Mouse (Mus musculus) liver, embryonic 14.5 days (tissue): ENCODE measurements around the gene Rhbdd1. TPM values are rescaled to one million over a fixed set of nuclear protein-coding genes. Genes with fewer than 3 reads are reported as not detected.

Experiments
- ATAC-seq: fragments of 200-750 bp; cut with Nextera tagmentation; 2 replicates; pipeline ENCODE4 v1.8.0; 2017; ENCODE audit warnings: moderate number of reproducible peaks, mild to moderate bottlenecking, moderate library complexity; ENCODE audit not compliant: insufficient read depth
- DNase-seq, 3 experiments: peaks; one replicate each; pipeline ENCODE4 v3.0.0-alpha.2; 2012 to 2013; ENCODE audit warnings: low read depth in 3 of 3, low spot score in 3 of 3
- H3K27ac ChIP-seq: fragments of 300-500 bp; sonication (generic); 2 replicates; pipeline ENCODE4 v1.5.1; 2014; ENCODE audit warnings: moderate library complexity, mild to moderate bottlenecking, control low read depth, inconsistent platforms
- H3K27me3 ChIP-seq: fragments of 300-500 bp; sonication (generic); 2 replicates; pipeline ENCODE4 v1.6.1; 2014; ENCODE audit warnings: mild to moderate bottlenecking, low read length, moderate library complexity; ENCODE audit not compliant: control insufficient read depth, insufficient read depth
- H3K36me3 ChIP-seq: fragments of 300-500 bp; sonication (generic); replicated peaks from 2 replicates; pipeline ENCODE4 v1.6.1; 2014; ENCODE audit warnings: low read depth; ENCODE audit not compliant: control insufficient read depth, insufficient read depth
- H3K4me1 ChIP-seq, 2 experiments: fragments of 200-500 bp in 1 of 2; fragments of 300-500 bp in 1 of 2; sonication (generic) in 1 of 2; replicated peaks; 2 replicates each; pipeline ENCODE4 v1.6.1; 2012 to 2014; ENCODE audit warnings: antibody characterized with exemption in 1 of 2, inconsistent platforms in 1 of 2, low read length in 1 of 2; ENCODE audit not compliant: control insufficient read depth in 2 of 2, insufficient read depth in 2 of 2
- H3K4me2 ChIP-seq: fragments of 300-500 bp; sonication (generic); 2 replicates; pipeline ENCODE4 v1.6.1; 2014; ENCODE audit warnings: low read depth, mild to moderate bottlenecking, control low read depth, moderate library complexity
- H3K4me3 ChIP-seq, 2 experiments: fragments of 200-500 bp in 1 of 2; fragments of 300-500 bp in 1 of 2; sonication (generic) in 1 of 2; 2 replicates each; pipeline ENCODE4 v1.5.1; 2012 to 2014; ENCODE audit warnings: low read depth in 2 of 2, low read length in 2 of 2, mild to moderate bottlenecking in 2 of 2, control low read depth in 1 of 2, inconsistent platforms in 1 of 2, moderate library complexity in 1 of 2; ENCODE audit not compliant: insufficient read depth in 1 of 2
- H3K9ac ChIP-seq: fragments of 300-500 bp; sonication (generic); replicated peaks from 2 replicates; pipeline ENCODE4 v1.6.1; 2014; ENCODE audit warnings: mild to moderate bottlenecking, control low read depth, moderate library complexity
- H3K9me3 ChIP-seq: fragments of 300-500 bp; sonication (generic); 2 replicates; pipeline ENCODE4 v1.6.1; 2016; ENCODE audit warnings: low read length, mixed read lengths; ENCODE audit not compliant: control insufficient read depth
- CTCF ChIP-seq: IDR thresholded peaks from 2 replicates; pipeline ENCODE4 v1.5.1; 2016; ENCODE audit warnings: antibody characterized with exemption, low read depth, control low read depth
- EP300 ChIP-seq: IDR thresholded peaks from 2 replicates; pipeline ENCODE4 v1.6.1; 2016; ENCODE audit warnings: antibody characterized with exemption, low read depth
- WGBS: fragments of 180-500 bp; shearing (Covaris S2); extraction: QIAGEN DNeasy Blood & Tissue Kit; methylation state at CpG from one replicate; pipeline ENCODE4 v1.1.7; 2014; ENCODE audit not compliant: insufficient replicate concordance; 5-methylcytosine and 5-hydroxymethylcytosine counted together
- polyA plus RNA-seq, 2 experiments: library from polyadenylated mRNA; depleted of rRNA in 1 of 2; stranded (reverse) in 1 of 2; unstranded in 1 of 2; fragments of >200 nt; fragmentation: Nextera tagmentation in 1 of 2; extraction: Ambion mirVana in 1 of 2; gene quantifications; 2 replicates each; pipeline versions ENCODE4 v1.2.1 to v1.2.3; 2012 to 2014

The Rhbdd1 gene
- polyA plus RNA-seq, 2 experiments, result 4.9 to 5.8 TPM

- WGBS, result 45% methylated on average over 5 of the region's 5 CpGs
- H3K4me2 ChIP-seq, result no peak overlapping the region
- H3K9me3 ChIP-seq, result no peaks in the 10 kb centered on the region
- H3K36me3 ChIP-seq, result no peaks in the 10 kb centered on the region
- H3K27ac ChIP-seq, result no peak overlapping the region
- ATAC-seq (no peak), DNase-seq (no peak)
- no peaks in the 10 kb centered on the region for H3K4me1 ChIP-seq
- no peak overlapping the region for H3K9ac ChIP-seq
- no peak overlapping the region for H3K4me3 ChIP-seq
- H3K27me3 ChIP-seq, result no peaks in the 10 kb centered on the region
- TF ChIP-seq CTCF, result no peak
- no peak for TF ChIP-seq EP300
These were observed 159.0 kb downstream of the Rhbdd1 start for GRCm38 (mm10) chr1:82475254-82475653.

- Histone ChIP-seq H3K9me3 (no peaks in the 10 kb centered on the region), H3K27me3 (no peaks in the 10 kb centered on the region), H3K9ac (no peak overlapping the region), H3K27ac (no peak overlapping the region), H3K4me3 (no peak overlapping the region), H3K4me2 (no peak overlapping the region), H3K36me3 (no peaks in the 10 kb centered on the region), H3K4me1 (no peaks in the 10 kb centered on the region)
- DNase-seq, result no peak
- no peak for ATAC-seq
- TF ChIP-seq EP300 (no peak), CTCF (no peak)
- WGBS, result 59% methylated on average over 4 of the region's 4 CpGs
These were observed 159.6 kb downstream of the Rhbdd1 start for GRCm38 (mm10) chr1:82475821-82476220.

- DNase-seq, result no peak
- H3K27me3 ChIP-seq, result no peaks in the 10 kb centered on the region
- no peak overlapping the region for H3K9ac ChIP-seq
- 48% methylated on average over 11 of the region's 11 CpGs for WGBS
- H3K36me3 ChIP-seq, result no peaks in the 10 kb centered on the region
- H3K4me2 ChIP-seq, result no peak overlapping the region
- ATAC-seq, result no peak
- H3K4me1 ChIP-seq, result no peaks in the 10 kb centered on the region
- H3K27ac ChIP-seq, result no peak overlapping the region
- H3K9me3 ChIP-seq, result no peaks in the 10 kb centered on the region
- TF ChIP-seq EP300 (no peak), CTCF (peak; percentile 70)
- H3K4me3 ChIP-seq, result no peak overlapping the region
These were observed 160.0 kb downstream of the Rhbdd1 start for GRCm38 (mm10) chr1:82476256-82476655.

GRCm38 (mm10) chr1:82476746-82477145 is 160.5 kb downstream of the Rhbdd1 start:
- Histone ChIP-seq H3K4me3 (no peak overlapping the region), H3K36me3 (no peaks in the 10 kb centered on the region), H3K9ac (no peak overlapping the region), H3K4me2 (no peak overlapping the region), H3K4me1 (no peaks in the 10 kb centered on the region), H3K9me3 (no peaks in the 10 kb centered on the region), H3K27me3 (no peaks in the 10 kb centered on the region), H3K27ac (no peak overlapping the region)
- TF ChIP-seq CTCF (no peak), EP300 (no peak)
- ATAC-seq (no peak), DNase-seq (no peak)
- 38% methylated on average over 9 of the region's 9 CpGs for WGBS

GRCm38 (mm10) chr1:82479696-82480487 is 163.6 kb downstream of the Rhbdd1 start:
- no peaks in the 10 kb centered on the region for H3K27me3 ChIP-seq
- 68% methylated on average over 12 of the region's 12 CpGs for WGBS
- H3K4me1 ChIP-seq, result no peaks in the 10 kb centered on the region
- H3K9me3 ChIP-seq, result no peaks in the 10 kb centered on the region
- H3K36me3 ChIP-seq, result no peaks in the 10 kb centered on the region
- H3K9ac ChIP-seq, result no peak overlapping the region
- H3K4me2 ChIP-seq, result no peak overlapping the region
- TF ChIP-seq EP300 (no peak), CTCF (no peak)
- H3K27ac ChIP-seq, result no peak overlapping the region
- no peak overlapping the region for H3K4me3 ChIP-seq
- ATAC-seq (no peak), DNase-seq (no peak)
